Mouse (Mus musculus): ENCODE results near the gene Crabp2. TPM values are rescaled to one million over a fixed set of nuclear protein-coding genes. Genes with fewer than 3 reads are reported as not detected.

The Crabp2 gene
- total and polyA plus RNA-seq, 3 experiments: 0.23 to 1.2 TPM; not detected in 1

DNA sequence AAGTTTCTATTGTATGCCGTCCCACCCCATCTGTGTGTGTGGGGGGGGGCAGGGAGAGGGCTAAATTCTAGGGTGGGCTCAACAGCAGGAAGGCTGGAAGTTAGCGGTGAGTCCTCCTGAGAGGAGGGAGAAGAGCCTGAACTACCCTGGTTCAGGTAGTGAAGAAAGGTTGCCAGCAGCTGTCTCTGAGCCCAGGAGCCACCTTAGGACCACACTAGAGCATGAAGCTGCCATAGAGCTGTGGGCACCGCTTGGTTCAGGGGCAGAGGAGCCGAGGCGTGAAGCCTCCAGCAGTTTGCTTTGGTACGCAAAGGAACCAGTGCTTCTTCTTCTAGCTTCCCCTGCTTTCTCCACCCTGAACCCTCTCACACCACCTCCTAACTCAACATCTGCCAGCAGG is 35.2 kb downstream of the Crabp2 start:
- H3K36me3 ChIP-seq (ENCODE audit: control insufficient read depth in 1 of 2, insufficient read depth in 2 of 2, low read length in 2 of 2): no peaks in the 10 kb centered on the region; a peak in 1 of 4 replicates
- no peaks in the 10 kb centered on the region; a peak in 2 of 4 replicates for H3K4me1 ChIP-seq (ENCODE audit: control insufficient read depth in 1 of 2, insufficient read depth in 2 of 2, low read length in 2 of 2)
- TF ChIP-seq MEF2A (IDR thresholded peaks at IDR 0.05; ENCODE audit: extremely low read depth, insufficient replicate concordance, low read depth, low read length, poor library complexity, severe bottlenecking) (no peak), USF1 (IDR thresholded peaks at IDR 0.05; ENCODE audit: low read depth, low read length) (no peak), MYC (IDR thresholded peaks at IDR 0.05; ENCODE audit: low read depth, low read length) (no peak), ELF1 (IDR thresholded peaks at IDR 0.05; ENCODE audit: low read depth, low read length) (no peak), TAL1 (IDR thresholded peaks at IDR 0.05; ENCODE audit: low read length) (no peak), MYB (IDR thresholded peaks at IDR 0.05; ENCODE audit: low read depth, low read length) (no peak), TCF12 (IDR thresholded peaks at IDR 0.05; ENCODE audit: low read depth, low read length) (no peak), RCOR1 (IDR thresholded peaks at IDR 0.05; ENCODE audit: low read depth, low read length) (no peak), MAX (IDR thresholded peaks at IDR 0.05; ENCODE audit: low read length) (no peak), MAZ (IDR thresholded peaks at IDR 0.05; ENCODE audit: low read depth, low read length) (no peak), SIN3A (IDR thresholded peaks at IDR 0.05; ENCODE audit: low read length) (no peak), UBTF (IDR thresholded peaks at IDR 0.05; ENCODE audit: borderline replicate concordance, insufficient read depth, low read depth, low read length) (no peak), EP300 (IDR thresholded peaks at IDR 0.05; ENCODE audit: low read depth in 1 of 2, low read length in 2 of 2) (no peak)
- no peak for DNase-seq (ENCODE audit: low read depth, low spot score)
- H3K27ac ChIP-seq (ENCODE audit: control insufficient read depth, low read depth, low read length): no peak overlapping the region
- no peaks in the 10 kb centered on the region for H3K79me2 ChIP-seq (ENCODE audit: control insufficient read depth, insufficient read depth, low read length, poor library complexity)
- H3K27me3 ChIP-seq (ENCODE audit: control insufficient read depth in 1 of 2, insufficient read depth in 2 of 2, low read length in 2 of 2): peaks cover 2 to 9% of the 10 kb centered on the region in 2 experiments; a peak in 3 of 4 replicates
- no peak overlapping the region for H3K9ac ChIP-seq (ENCODE audit: control insufficient read depth, low read depth, low read length, poor library complexity, severe bottlenecking)
- peak overlapping the region; percentile 9 to 38; a peak in 3 of 4 replicates for H3K4me3 ChIP-seq (ENCODE audit: control insufficient read depth in 1 of 2, insufficient read depth in 1 of 2, low read depth in 2 of 2, low read length in 2 of 2)
- no peaks in the 10 kb centered on the region for H3K9me3 ChIP-seq (replicated peaks; ENCODE audit: insufficient read depth, low read length)

DNA sequence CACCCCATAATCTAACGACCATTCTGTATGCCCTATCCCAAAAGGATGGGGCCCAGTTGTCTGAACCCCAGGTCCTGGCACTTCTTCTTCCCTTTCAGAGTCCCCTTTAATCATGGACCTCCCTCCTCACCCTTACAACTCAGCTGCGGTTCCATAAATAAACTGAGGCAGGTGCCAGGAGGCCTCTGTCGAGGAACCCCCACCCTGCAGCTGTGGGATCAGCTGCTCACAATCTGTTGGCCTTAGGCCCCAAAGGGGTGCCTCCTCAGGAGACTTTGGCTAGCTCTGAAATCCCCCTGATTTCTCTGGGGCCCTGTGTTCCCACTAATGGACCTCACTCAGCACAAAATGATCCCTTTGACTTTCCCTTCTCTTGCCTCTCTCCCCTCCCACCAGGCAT is 35.6 kb downstream of the Crabp2 start:
- no peaks in the 10 kb centered on the region; a peak in 1 of 4 replicates for H3K36me3 ChIP-seq (ENCODE audit: control insufficient read depth in 1 of 2, insufficient read depth in 2 of 2, low read length in 2 of 2)
- no peak overlapping the region for H3K9ac ChIP-seq (ENCODE audit: control insufficient read depth, low read depth, low read length, poor library complexity, severe bottlenecking)
- H3K4me3 ChIP-seq (ENCODE audit: control insufficient read depth in 1 of 2, insufficient read depth in 1 of 2, low read depth in 2 of 2, low read length in 2 of 2): no peak overlapping the region
- TF ChIP-seq USF2 (IDR thresholded peaks at IDR 0.05; ENCODE audit: borderline replicate concordance in 1 of 2, insufficient read depth in 1 of 2, low read depth in 1 of 2, low read length in 2 of 2) (no peak), MAZ (IDR thresholded peaks at IDR 0.05; ENCODE audit: low read depth, low read length) (no peak), MAFK (IDR thresholded peaks at IDR 0.05; ENCODE audit: borderline replicate concordance, low read depth, low read length) (no peak), MYB (IDR thresholded peaks at IDR 0.05; ENCODE audit: low read depth, low read length) (no peak), E2F4 (IDR thresholded peaks at IDR 0.05; ENCODE audit: borderline replicate concordance, low read depth, low read length) (no peak), RCOR1 (IDR thresholded peaks at IDR 0.05; ENCODE audit: low read depth, low read length) (no peak)
- H3K27ac ChIP-seq (ENCODE audit: control insufficient read depth, low read depth, low read length): no peak overlapping the region
- H3K4me1 ChIP-seq (ENCODE audit: control insufficient read depth in 1 of 2, insufficient read depth in 2 of 2, low read length in 2 of 2): no peaks in the 10 kb centered on the region; a peak in 2 of 4 replicates
- no peaks in the 10 kb centered on the region for H3K9me3 ChIP-seq (replicated peaks; ENCODE audit: insufficient read depth, low read length)
- H3K27me3 ChIP-seq (ENCODE audit: control insufficient read depth in 1 of 2, insufficient read depth in 2 of 2, low read length in 2 of 2): peaks cover under 1 to 7% of the 10 kb centered on the region in 2 experiments; a peak in 3 of 4 replicates
- no peak for DNase-seq (ENCODE audit: low read depth, low spot score)
- no peaks in the 10 kb centered on the region for H3K79me2 ChIP-seq (ENCODE audit: control insufficient read depth, insufficient read depth, low read length, poor library complexity)
